Mouse (Mus musculus) hindbrain, embryonic 11.5 days (tissue): ENCODE measurements around the gene Dhx8. TPM values are rescaled to one million over a fixed set of nuclear protein-coding genes. Genes with fewer than 3 reads are reported as not detected.

ENCODE experiments used
- ATAC-seq: fragments of 200-750 bp; cut with Nextera tagmentation; 2 replicates; pipeline ENCODE4 v1.8.0; 2017; ENCODE audit warnings: mild to moderate bottlenecking, moderate TSS enrichment, moderate library complexity; ENCODE audit not compliant: low FRiP score
- DNase-seq: peaks from one replicate; pipeline ENCODE4 v3.0.0-alpha.2; 2015; ENCODE audit warnings: low spot score
- H3K27ac ChIP-seq: fragments of 300-500 bp; sonication (generic); 2 replicates; pipeline ENCODE4 v1.5.1; 2014; ENCODE audit warnings: mild to moderate bottlenecking, low read depth, low read length
- H3K27me3 ChIP-seq: fragments of 300-500 bp; sonication (generic); 2 replicates; pipeline ENCODE4 v1.6.1; 2014; ENCODE audit warnings: mild to moderate bottlenecking, low read length, moderate library complexity, mixed read lengths; ENCODE audit not compliant: control insufficient read depth, insufficient read depth
- H3K36me3 ChIP-seq: fragments of 300-500 bp; sonication (generic); 2 replicates; pipeline ENCODE4 v1.6.1; 2014; ENCODE audit warnings: mild to moderate bottlenecking, low read length, moderate library complexity, mixed read lengths; ENCODE audit not compliant: control insufficient read depth, insufficient read depth
- H3K4me1 ChIP-seq: fragments of 300-500 bp; sonication (generic); replicated peaks from 2 replicates; pipeline ENCODE4 v1.6.1; 2014; ENCODE audit warnings: low read length, mixed read lengths; ENCODE audit not compliant: control insufficient read depth, insufficient read depth
- H3K4me2 ChIP-seq: fragments of 300-500 bp; sonication (generic); replicated peaks from 2 replicates; pipeline ENCODE4 v1.6.1; 2014; ENCODE audit warnings: mild to moderate bottlenecking, low read depth, low read length
- H3K4me3 ChIP-seq: fragments of 300-500 bp; sonication (generic); 2 replicates; pipeline ENCODE4 v1.5.1; 2014; ENCODE audit warnings: low read depth, low read length
- H3K9ac ChIP-seq: fragments of 300-500 bp; sonication (generic); 2 replicates; pipeline ENCODE4 v1.6.1; 2014; ENCODE audit warnings: low read depth, low read length
- H3K9me3 ChIP-seq: fragments of 300-500 bp; sonication (generic); 2 replicates; pipeline ENCODE4 v1.6.1; 2016; ENCODE audit warnings: low read length; ENCODE audit not compliant: control insufficient read depth
- WGBS: fragments of 180-500 bp; shearing (Covaris S2); extraction: QIAGEN DNeasy Blood & Tissue Kit; methylation state at CpG from one replicate; pipeline ENCODE4 v1.1.7; 2014; 5-methylcytosine and 5-hydroxymethylcytosine counted together
- polyA plus RNA-seq: library from polyadenylated mRNA; unstranded; fragments of >200 nt; fragmentation: Nextera tagmentation; extraction: Ambion mirVana; gene quantifications from 2 replicates; pipeline ENCODE4 v1.2.1, GENCODE M21; 2014

Dhx8 gene
- polyA plus RNA-seq, 1 experiment from 2014 or later: 37.0 TPM

DNA sequence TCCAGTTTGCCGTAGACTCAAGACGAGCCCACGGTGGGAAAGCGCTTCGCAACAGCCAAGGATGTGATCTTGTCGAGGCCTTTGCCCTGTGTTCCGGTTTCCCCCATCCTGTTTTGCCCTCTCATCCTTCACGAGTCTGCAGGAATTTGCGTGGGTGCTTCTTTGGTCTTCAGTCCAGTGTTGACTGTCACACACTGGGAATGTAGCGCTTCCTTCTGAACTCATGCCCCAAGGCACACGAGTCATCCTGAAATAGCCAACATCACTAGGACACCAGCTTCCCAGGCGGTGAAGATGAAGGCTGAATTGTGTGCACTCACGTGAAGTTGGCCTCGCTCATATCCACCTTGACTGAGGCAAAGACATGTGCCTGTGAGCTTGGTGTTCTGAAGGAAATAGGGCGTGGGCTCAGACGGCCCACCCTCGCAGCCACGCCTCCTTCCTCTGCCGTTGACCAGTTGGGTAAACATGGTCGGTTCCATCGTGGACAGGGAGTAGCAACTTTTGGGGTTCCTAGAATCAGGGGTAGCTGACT lies 12.7 kb upstream of the Dhx8 start:
- no peak overlapping the region for H3K4me2 ChIP-seq
- no peak overlapping the region for H3K27ac ChIP-seq

GRCm38 (mm10) chr11:101725043-101725442 lies 7.7 kb upstream of the Dhx8 start:
- DNase-seq (no peak), ATAC-seq (no peak)
- Histone ChIP-seq H3K4me1 (no peaks in the 10 kb centered on the region; the same call in 1 of the 2 replicates), H3K4me3 (no peak overlapping the region), H3K27ac (no peak overlapping the region), H3K9ac (no peak overlapping the region), H3K4me2 (no peak overlapping the region), H3K27me3 (no peaks in the 10 kb centered on the region), H3K9me3 (no peaks in the 10 kb centered on the region), H3K36me3 (no peaks in the 10 kb centered on the region)
- 86% methylated on average over 8 of the region's 8 CpGs for WGBS

More for the DNA sequence above, 12.7 kb upstream of the Dhx8 start:
- no peak overlapping the region for H3K4me3 ChIP-seq
- no peaks in the 10 kb centered on the region for H3K27me3 ChIP-seq
- DNase-seq (no peak), ATAC-seq (no peak)
- WGBS: 83% methylated on average over 21 of the region's 21 CpGs
- no peaks in the 10 kb centered on the region for H3K9me3 ChIP-seq
- H3K36me3 ChIP-seq: no peaks in the 10 kb centered on the region
- no peak overlapping the region for H3K9ac ChIP-seq
- no peaks in the 10 kb centered on the region for H3K4me1 ChIP-seq

- Histone ChIP-seq H3K27ac (peak overlapping the region; percentile 65), H3K4me1 (no peaks in the 10 kb centered on the region; the same call in 1 of the 2 replicates), H3K36me3 (no peaks in the 10 kb centered on the region), H3K27me3 (no peaks in the 10 kb centered on the region), H3K9ac (no peak overlapping the region), H3K9me3 (no peaks in the 10 kb centered on the region), H3K4me2 (no peak overlapping the region), H3K4me3 (no peak overlapping the region)
- DNase-seq: no peak
- no peak for ATAC-seq
- 24% methylated on average over 2 of the region's 2 CpGs for WGBS
Measured at GRCm38 (mm10) chr11:101726765-101727164, 6.0 kb upstream of the Dhx8 start.

GRCm38 (mm10) chr11:101729308-101729707 lies 3.4 kb upstream of the Dhx8 start:
- ATAC-seq (no peak), DNase-seq (no peak)
- no peak overlapping the region for H3K27ac ChIP-seq
- no peaks in the 10 kb centered on the region; the same call in 1 of the 2 replicates for H3K4me1 ChIP-seq
- H3K4me2 ChIP-seq: no peak overlapping the region
- no peaks in the 10 kb centered on the region for H3K27me3 ChIP-seq
- H3K9me3 ChIP-seq: no peaks in the 10 kb centered on the region
- no peak overlapping the region for H3K9ac ChIP-seq
- WGBS: 80% methylated on average over 3 of the region's 3 CpGs
- H3K4me3 ChIP-seq: no peak overlapping the region
- no peaks in the 10 kb centered on the region for H3K36me3 ChIP-seq

- ATAC-seq: no peak
- no peak for DNase-seq
- H3K27ac ChIP-seq: no peak overlapping the region
Measured at GRCm38 (mm10) chr11:101733596-101733995, 877 bp downstream of the Dhx8 start.

DNA sequence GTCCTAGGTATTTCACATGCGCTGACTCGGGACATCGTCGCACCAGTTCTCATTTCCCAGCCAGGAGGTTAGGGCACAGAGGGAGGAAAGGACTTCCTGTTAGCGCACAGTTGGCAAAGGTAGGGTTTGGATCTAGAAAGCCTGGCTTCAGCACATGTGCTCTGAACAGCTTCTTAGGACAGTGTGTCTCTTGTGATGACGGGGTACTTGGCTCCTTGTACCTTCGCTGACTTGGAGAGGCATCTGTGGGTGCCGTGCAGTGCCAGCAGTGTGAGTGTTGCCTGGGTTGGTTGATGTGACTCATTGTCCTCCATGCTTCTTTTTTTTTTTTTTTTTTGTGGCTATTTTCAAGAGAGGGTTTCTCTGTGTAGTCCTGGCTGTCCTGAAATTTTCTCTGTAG lies 23.9 kb downstream of the Dhx8 start:
- Histone ChIP-seq H3K9ac (no peak overlapping the region), H3K9me3 (no peaks in the 10 kb centered on the region), H3K27ac (no peak overlapping the region), H3K27me3 (no peaks in the 10 kb centered on the region), H3K4me1 (no peaks in the 10 kb centered on the region), H3K4me3 (no peak overlapping the region), H3K36me3 (peaks cover 9% of the 10 kb centered on the region), H3K4me2 (no peak overlapping the region)
- DNase-seq (no peak), ATAC-seq (no peak)
- 98% methylated on average over 8 of the region's 8 CpGs for WGBS

More at GRCm38 (mm10) chr11:101733596-101733995, 877 bp downstream of the Dhx8 start:
- WGBS: 40% methylated on average over 9 of the region's 9 CpGs
- Histone ChIP-seq H3K36me3 (peaks cover 5% of the 10 kb centered on the region; the same call in 1 of the 2 replicates), H3K4me2 (peak overlapping the region; percentile 55), H3K9me3 (no peaks in the 10 kb centered on the region), H3K27me3 (no peaks in the 10 kb centered on the region), H3K4me1 (no peaks in the 10 kb centered on the region), H3K9ac (peak overlapping the region; percentile 60), H3K4me3 (peak overlapping the region; percentile 63)

DNA sequence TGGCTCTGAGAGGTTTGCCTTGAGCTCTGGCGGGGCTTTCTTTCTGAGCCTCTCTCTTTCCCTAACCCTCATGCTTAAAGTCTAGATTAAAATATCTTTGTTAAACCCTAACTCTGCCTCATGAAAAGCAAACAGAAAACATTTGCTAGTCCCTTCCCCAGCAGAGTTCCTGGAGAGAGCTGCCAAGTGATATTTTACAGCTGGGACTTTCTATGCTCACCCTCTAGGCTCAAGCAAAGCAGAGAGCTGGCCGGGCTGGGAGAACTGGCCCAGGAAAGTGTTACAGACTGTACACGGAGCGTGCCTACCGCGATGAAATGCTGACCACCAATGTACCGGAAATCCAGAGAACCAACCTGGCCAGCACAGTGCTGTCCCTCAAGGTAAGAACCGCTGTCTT lies 24.6 kb downstream of the Dhx8 start:
- Histone ChIP-seq H3K4me1 (no peaks in the 10 kb centered on the region), H3K4me3 (no peak overlapping the region), H3K9ac (no peak overlapping the region), H3K9me3 (no peaks in the 10 kb centered on the region), H3K27ac (no peak overlapping the region), H3K36me3 (peaks cover 11% of the 10 kb centered on the region), H3K27me3 (no peaks in the 10 kb centered on the region), H3K4me2 (no peak overlapping the region)
- DNase-seq (no peak), ATAC-seq (no peak)
- 92% methylated on average over 8 of the region's 8 CpGs for WGBS

GRCm38 (mm10) chr11:101758431-101758830 lies 25.7 kb downstream of the Dhx8 start:
- 85% methylated on average over 5 of the region's 5 CpGs for WGBS
- Histone ChIP-seq H3K27me3 (no peaks in the 10 kb centered on the region), H3K4me1 (no peaks in the 10 kb centered on the region), H3K27ac (no peak overlapping the region), H3K9ac (no peak overlapping the region), H3K4me3 (no peak overlapping the region), H3K36me3 (peaks cover 8% of the 10 kb centered on the region), H3K4me2 (no peak overlapping the region), H3K9me3 (no peaks in the 10 kb centered on the region)
- ATAC-seq (no peak), DNase-seq (no peak)

DNA sequence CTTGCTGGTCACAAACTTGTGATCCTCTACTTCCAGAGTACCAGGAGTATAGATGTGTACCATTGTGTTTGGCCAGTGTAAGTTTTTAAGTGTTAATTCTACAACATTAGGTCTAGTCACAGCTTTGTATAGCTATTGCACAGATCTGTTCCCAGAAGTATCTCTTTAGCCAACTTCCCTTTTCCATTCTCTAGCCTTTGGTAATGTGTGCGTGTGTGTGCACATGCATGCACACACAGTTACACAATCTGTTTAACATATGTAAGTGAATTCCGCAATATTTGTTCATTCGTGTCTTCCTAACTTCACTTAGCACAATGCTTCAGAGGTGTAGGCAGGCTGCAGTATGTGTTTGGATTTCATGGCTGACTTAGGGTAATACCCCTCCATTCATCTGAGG lies 26.8 kb downstream of the Dhx8 start:
- no peak overlapping the region for H3K9ac ChIP-seq
- DNase-seq (no peak), ATAC-seq (no peak)
- H3K4me2 ChIP-seq: no peak overlapping the region
- H3K4me1 ChIP-seq: no peaks in the 10 kb centered on the region
- H3K9me3 ChIP-seq: no peaks in the 10 kb centered on the region
- peaks cover 14% of the 10 kb centered on the region for H3K36me3 ChIP-seq
- H3K27me3 ChIP-seq: no peaks in the 10 kb centered on the region
- H3K27ac ChIP-seq: no peak overlapping the region
- 93% methylated on average over 3 of the region's 3 CpGs for WGBS
- no peak overlapping the region for H3K4me3 ChIP-seq
